Mouse (Mus musculus): Measurements from ENCODE around the gene Pigg.
A peak's percentile ranks its signal among the peaks of the same experiment; 100 is the strongest.
"Not testable (repeated sequence)": the region's sequence is repeated elsewhere in the genome, so short reads cannot be mapped to it uniquely, and the experiment has no call there.

Pigg gene

GRCm38 (mm10) chr5:108312224-108313064, at the start of gene Pigg:
Gene Pigg (plus strand): TSS chr5:108312609.
- peak; percentile 93 to 94 for DNase-seq

GRCm38 (mm10) chr5:108262722-108263121, 49.7 kb upstream of the Pigg start:
- no peak for DNase-seq

GRCm38 (mm10) chr5:108263785-108264184, 48.6 kb upstream of the Pigg start:
- DNase-seq: not testable (repeated sequence)

- DNase-seq: no peak
Measured at GRCm38 (mm10) chr5:108266990-108267389, 45.4 kb upstream of the Pigg start.

GRCm38 (mm10) chr5:108268127-108269062, 44.0 kb upstream of the Pigg start, which contains the start of gene Dr1:
Gene Dr1 (plus strand): TSS chr5:108268897.
- DNase-seq: peak; percentile 86 to 87

GRCm38 (mm10) chr5:108269063-108269810, 43.2 kb upstream of the Pigg start:
- DNase-seq: peak in 1 of 2 experiments; percentile 16

GRCm38 (mm10) chr5:108269811-108270151, 42.6 kb upstream of the Pigg start:
- no peak for DNase-seq

GRCm38 (mm10) chr5:108270415-108270814, 42.0 kb upstream of the Pigg start:
- no peak for DNase-seq

GRCm38 (mm10) chr5:108271345-108271744, 41.1 kb upstream of the Pigg start:
- DNase-seq: not testable (repeated sequence)

- no peak for DNase-seq
Measured at GRCm38 (mm10) chr5:108286957-108287356, 25.5 kb upstream of the Pigg start.

GRCm38 (mm10) chr5:108301567-108301966, 10.8 kb upstream of the Pigg start:
- DNase-seq: no peak

GRCm38 (mm10) chr5:108313065-108313860, 854 bp downstream of the Pigg start:
- DNase-seq: peak in 1 of 2 experiments; percentile 1

- DNase-seq: no peak
Measured at GRCm38 (mm10) chr5:108331051-108331450, 18.6 kb downstream of the Pigg start.

- no peak for DNase-seq
Measured at GRCm38 (mm10) chr5:108337385-108337784, 25.0 kb downstream of the Pigg start.

- no peak for DNase-seq
Measured at GRCm38 (mm10) chr5:108338049-108338448, 25.6 kb downstream of the Pigg start.

GRCm38 (mm10) chr5:108343680-108344170, 31.3 kb downstream of the Pigg start:
- no peak for DNase-seq

- no peak for DNase-seq
Measured at GRCm38 (mm10) chr5:108345313-108346071, 33.1 kb downstream of the Pigg start.

- no peak for DNase-seq
Measured at GRCm38 (mm10) chr5:108347843-108348242, 35.4 kb downstream of the Pigg start.

- no peak for DNase-seq
Measured at GRCm38 (mm10) chr5:108349511-108350148, 37.2 kb downstream of the Pigg start.

- DNase-seq: no peak
Measured at GRCm38 (mm10) chr5:108354056-108354455, 41.6 kb downstream of the Pigg start.

All from B cell, adult 2 months (primary cell).